Mouse (Mus musculus): ENCODE data around the gene Dab2ip. TPM values are rescaled to one million over a fixed set of nuclear protein-coding genes. Genes with fewer than 3 reads are reported as not detected.

Dab2ip gene
- total and polyA plus RNA-seq, 3 experiments = 4.0 to 9.9 TPM; not detected in 1

DNA sequence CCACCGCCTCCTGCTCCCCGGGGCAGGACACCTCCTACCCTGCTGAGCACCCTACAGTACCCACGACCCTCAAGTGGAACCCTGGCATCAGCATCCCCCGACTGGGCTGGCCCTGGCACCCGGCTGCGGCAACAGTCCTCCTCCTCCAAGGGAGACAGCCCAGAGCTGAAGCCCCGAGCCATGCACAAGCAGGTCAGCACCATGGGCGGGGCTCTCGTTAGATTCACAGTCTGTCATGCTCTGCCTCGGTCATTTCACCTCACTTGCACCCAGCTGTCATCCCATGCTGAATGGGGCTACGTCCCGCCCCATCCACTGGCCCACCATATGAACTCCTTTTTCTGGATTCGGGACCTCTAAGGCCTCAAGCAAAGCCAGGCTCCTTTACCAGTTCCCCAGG is 162.5 kb downstream of the Dab2ip start:
- Histone ChIP-seq H3K9me3 (replicated peaks; ENCODE audit: insufficient read depth, low read length) (no peaks in the 10 kb centered on the region), H3K36me3 (ENCODE audit: control insufficient read depth in 1 of 2, insufficient read depth in 2 of 2, low read length in 2 of 2) (peaks cover 0 to 12% of the 10 kb centered on the region in 2 experiments; a peak in 2 of 4 replicates), H3K27ac (ENCODE audit: control insufficient read depth, low read depth, low read length) (no peak overlapping the region), H3K4me3 (ENCODE audit: control insufficient read depth in 1 of 2, insufficient read depth in 1 of 2, low read depth in 2 of 2, low read length in 2 of 2) (no peak overlapping the region), H3K4me1 (ENCODE audit: control insufficient read depth in 1 of 2, insufficient read depth in 2 of 2, low read length in 2 of 2) (peaks cover 10 to 15% of the 10 kb centered on the region in 2 experiments; a peak in 3 of 4 replicates), H3K27me3 (ENCODE audit: control insufficient read depth in 1 of 2, insufficient read depth in 2 of 2, low read length in 2 of 2) (no peaks in the 10 kb centered on the region), H3K79me2 (ENCODE audit: control insufficient read depth, insufficient read depth, low read length, poor library complexity) (no peaks in the 10 kb centered on the region), H3K9ac (ENCODE audit: control insufficient read depth, low read depth, low read length, poor library complexity, severe bottlenecking) (no peak overlapping the region)
- TF ChIP-seq MXI1 (IDR thresholded peaks at IDR 0.05; ENCODE audit: low read depth, low read length) (no peak), POLR2AphosphoS2 (IDR thresholded peaks at IDR 0.05; ENCODE audit: low read length) (no peak), GATA1 (IDR thresholded peaks at IDR 0.05; ENCODE audit: low read depth, low read length) (no peak), ELF1 (IDR thresholded peaks at IDR 0.05; ENCODE audit: low read depth, low read length) (no peak), ZNF384 (IDR thresholded peaks at IDR 0.05; ENCODE audit: low read depth, low read length) (no peak), ZMIZ1 (IDR thresholded peaks at IDR 0.05; ENCODE audit: low read depth, low read length) (no peak), TBP (IDR thresholded peaks at IDR 0.05; ENCODE audit: low read depth, low read length) (no peak), BHLHE40 (IDR thresholded peaks at IDR 0.05; ENCODE audit: borderline replicate concordance, low read depth, low read length) (no peak), POLR2AphosphoS5 (IDR thresholded peaks at IDR 0.05; ENCODE audit: borderline replicate concordance, low read depth, low read length) (no peak), USF2 (IDR thresholded peaks at IDR 0.05; ENCODE audit: borderline replicate concordance in 1 of 2, insufficient read depth in 1 of 2, low read depth in 1 of 2, low read length in 2 of 2) (no peak), RAD21 (IDR thresholded peaks at IDR 0.05; ENCODE audit: low read depth, low read length) (no peak), GABPA (IDR thresholded peaks at IDR 0.05; ENCODE audit: low read depth, low read length) (no peak), CHD1 (IDR thresholded peaks at IDR 0.05; ENCODE audit: low read depth, low read length) (no peak), MAZ (IDR thresholded peaks at IDR 0.05; ENCODE audit: low read depth, low read length) (no peak), MEF2A (IDR thresholded peaks at IDR 0.05; ENCODE audit: extremely low read depth, insufficient replicate concordance, low read depth, low read length, poor library complexity, severe bottlenecking) (no peak), HCFC1 (IDR thresholded peaks at IDR 0.05; ENCODE audit: low read depth, low read length) (no peak), POLR2A (IDR thresholded peaks at IDR 0.05; ENCODE audit: control insufficient read depth in 1 of 2, insufficient read depth in 1 of 2, low read depth in 1 of 2, low read length in 2 of 2, poor library complexity in 1 of 2) (no peak)
- no peak for DNase-seq (ENCODE audit: low read depth, low spot score)

DNA sequence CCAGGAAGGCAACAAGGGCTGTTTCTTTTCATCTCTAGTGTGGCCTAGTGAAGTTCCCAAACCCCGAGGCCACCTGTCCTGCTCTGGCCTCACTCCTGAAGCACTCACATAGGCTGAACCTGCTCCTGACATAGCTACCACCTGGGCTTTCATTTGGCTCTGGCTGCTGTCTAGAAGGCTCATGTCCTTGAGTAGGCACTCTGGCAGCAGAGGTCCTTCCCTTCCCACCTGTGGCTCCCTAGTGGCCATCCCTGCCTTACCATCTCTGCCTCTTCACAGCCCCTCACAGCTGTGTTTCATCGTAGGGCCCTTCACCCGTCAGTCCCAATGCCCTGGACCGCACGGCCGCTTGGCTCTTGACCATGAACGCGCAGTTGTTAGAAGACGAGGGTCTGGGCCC is 162.9 kb downstream of the Dab2ip start:
- TF ChIP-seq MXI1 (IDR thresholded peaks at IDR 0.05; ENCODE audit: low read depth, low read length) = no peak
- no peak for TF ChIP-seq NELFE (IDR thresholded peaks at IDR 0.05; ENCODE audit: low read depth, low read length)
- no peak for TF ChIP-seq JUND (IDR thresholded peaks at IDR 0.05; ENCODE audit: low read depth, low read length)
- TF ChIP-seq RAD21 (IDR thresholded peaks at IDR 0.05; ENCODE audit: low read depth, low read length) = no peak
- no peak for TF ChIP-seq HCFC1 (IDR thresholded peaks at IDR 0.05; ENCODE audit: low read depth, low read length)
- no peak for TF ChIP-seq POLR2AphosphoS5 (IDR thresholded peaks at IDR 0.05; ENCODE audit: borderline replicate concordance, low read depth, low read length)
- no peak for TF ChIP-seq TAL1 (IDR thresholded peaks at IDR 0.05; ENCODE audit: low read length)
- TF ChIP-seq ETS1 (IDR thresholded peaks at IDR 0.05; ENCODE audit: low read depth, low read length) = no peak
- no peak for TF ChIP-seq GABPA (IDR thresholded peaks at IDR 0.05; ENCODE audit: low read depth, low read length)
- no peak for TF ChIP-seq KAT2A (conservative IDR thresholded peaks at IDR 0.05; ENCODE audit: low read depth, low read length)
- TF ChIP-seq E2F4 (IDR thresholded peaks at IDR 0.05; ENCODE audit: borderline replicate concordance, low read depth, low read length) = no peak
- TF ChIP-seq TCF12 (IDR thresholded peaks at IDR 0.05; ENCODE audit: low read depth, low read length) = no peak
- no peak for TF ChIP-seq SMC3 (IDR thresholded peaks at IDR 0.05; ENCODE audit: low read depth, low read length)
- TF ChIP-seq USF1 (IDR thresholded peaks at IDR 0.05; ENCODE audit: low read depth, low read length) = no peak
- TF ChIP-seq ZMIZ1 (IDR thresholded peaks at IDR 0.05; ENCODE audit: low read depth, low read length) = no peak
- TF ChIP-seq CHD2 (IDR thresholded peaks at IDR 0.05; ENCODE audit: low read length) = no peak
- no peak for TF ChIP-seq EP300 (IDR thresholded peaks at IDR 0.05; ENCODE audit: low read depth in 1 of 2, low read length in 2 of 2)
- TF ChIP-seq TBP (IDR thresholded peaks at IDR 0.05; ENCODE audit: low read depth, low read length) = no peak
- TF ChIP-seq POLR2A (IDR thresholded peaks at IDR 0.05; ENCODE audit: control insufficient read depth in 1 of 2, insufficient read depth in 1 of 2, low read depth in 1 of 2, low read length in 2 of 2, poor library complexity in 1 of 2) = no peak
- peaks cover 7 to 11% of the 10 kb centered on the region in 2 experiments; a peak in 3 of 4 replicates for H3K4me1 ChIP-seq (ENCODE audit: control insufficient read depth in 1 of 2, insufficient read depth in 2 of 2, low read length in 2 of 2)

More for the DNA sequence above, 162.9 kb downstream of the Dab2ip start:
- Histone ChIP-seq H3K4me3 (ENCODE audit: control insufficient read depth in 1 of 2, insufficient read depth in 1 of 2, low read depth in 2 of 2, low read length in 2 of 2) (no peak overlapping the region), H3K9ac (ENCODE audit: control insufficient read depth, low read depth, low read length, poor library complexity, severe bottlenecking) (no peak overlapping the region), H3K27ac (ENCODE audit: control insufficient read depth, low read depth, low read length) (no peak overlapping the region), H3K9me3 (replicated peaks; ENCODE audit: insufficient read depth, low read length) (no peaks in the 10 kb centered on the region), H3K79me2 (ENCODE audit: control insufficient read depth, insufficient read depth, low read length, poor library complexity) (no peaks in the 10 kb centered on the region), H3K27me3 (ENCODE audit: control insufficient read depth in 1 of 2, insufficient read depth in 2 of 2, low read length in 2 of 2) (no peaks in the 10 kb centered on the region), H3K36me3 (ENCODE audit: control insufficient read depth in 1 of 2, insufficient read depth in 2 of 2, low read length in 2 of 2) (peaks cover 0 to 8% of the 10 kb centered on the region in 2 experiments; a peak in 2 of 4 replicates)
- DNase-seq (ENCODE audit: low read depth, low spot score) = no peak
